ENCODE assay signal across 8 mouse cellular contexts in genomic region chr15:84922884-84923507, GRCm38 (mm10). TPM values are rescaled to one million over a fixed set of nuclear protein-coding genes. Genes with fewer than 3 reads are reported as not detected.
A peak's percentile ranks its signal among the peaks of the same experiment; 100 is the strongest.
DNase-seq lines count a peak whose midpoint lies in the region; ATAC-seq and TF ChIP-seq lines count a peak whose summit lies in the region.

Nup50 (plus strand) TSS chr15:84923411.

- peak within 1 kb of the TSS; percentile 77 for H3K4me2 ChIP-seq in forebrain, embryonic 15.5 days (replicated peaks)

- peak; percentile 80; the same call in 1 of the 2 replicates for TF ChIP-seq POLR2A in lung, adult 2 months (IDR thresholded peaks at IDR 0.05; ENCODE audit: borderline replicate concordance, extremely low read depth, low read depth, low read length)

- H3K27me3 ChIP-seq in forebrain, embryonic 15.5 days, result no peaks in the 10 kb centered on the region

- under 1% methylated on average over 60 of the region's 60 CpGs for WGBS in forebrain, embryonic 15.5 days
- under 1% methylated on average over 60 of the region's 60 CpGs for WGBS in lung, adult 2 months

- peak within 1 kb of the TSS; percentile 97 for H3K9ac ChIP-seq in ES-E14 (ENCODE audit: insufficient read depth, low read depth, low read length, poor library complexity, severe bottlenecking)
- H3K9ac ChIP-seq in forebrain, embryonic 15.5 days (replicated peaks), result peak within 1 kb of the TSS; percentile 87

- no peaks in the 10 kb centered on the region for H3K9me3 ChIP-seq in ES-E14 (ENCODE audit: control insufficient read depth, insufficient read depth, low read depth, low read length)
- H3K9me3 ChIP-seq in forebrain, embryonic 15.5 days, result no peaks in the 10 kb centered on the region

- H3K4me3 ChIP-seq in ES-E14 (ENCODE audit: insufficient read depth in 1 of 2, low read depth in 1 of 2, low read length in 2 of 2, poor library complexity in 1 of 2, severe bottlenecking in 1 of 2), result peak within 1 kb of the TSS; percentile 74 to 95
- peak within 1 kb of the TSS; percentile 94 for H3K4me3 ChIP-seq in forebrain, embryonic 15.5 days
- peak within 1 kb of the TSS; percentile 85 for H3K4me3 ChIP-seq in lung, adult 2 months (replicated peaks; ENCODE audit: extremely low read depth, low read depth, low read length)

- peak; percentile 98 for DNase-seq in ES-E14 (ENCODE audit: low read depth, low spot score)
- DNase-seq in cerebellum, adult 11-12 months, result peak; percentile 100
- DNase-seq in heart, postnatal 25 days (ENCODE audit: low spot score), result peak; percentile 100
- DNase-seq in layer of hippocampus, adult 18-20 months (ENCODE audit: low spot score in 2 of 2), result peak; percentile 99 to 100
- DNase-seq in lung, adult 2 months, result peak; percentile 100
- DNase-seq in thymus, adult 18-20 months, result peak; percentile 97

- H3K36me3 ChIP-seq in ES-E14 (ENCODE audit: control insufficient read depth, insufficient read depth, low read length, poor library complexity, severe bottlenecking), result peaks cover 10% of the 10 kb centered on the region
- H3K36me3 ChIP-seq in forebrain, embryonic 15.5 days, result peaks cover 8% of the 10 kb centered on the region

- no peak for TF ChIP-seq CTCF in lung, adult 2 months (IDR thresholded peaks at IDR 0.05; ENCODE audit: insufficient read depth, low read length)

- intact Hi-C loops in heart, postnatal 25 days (cut with DNase I), result loop anchor here (5.0 kb wide), 2 partner anchors 66 to 119 kb away; partner anchors contain the start of gene Phf21b

- peak within 1 kb of the TSS; percentile 79 for H3K27ac ChIP-seq in ES-E14 (ENCODE audit: insufficient read depth, low read depth, low read length, poor library complexity, severe bottlenecking)
- peak within 1 kb of the TSS; percentile 96 for H3K27ac ChIP-seq in forebrain, embryonic 15.5 days (replicated peaks)

- in situ Hi-C loops in ES-E14 (cut with MboI; ENCODE audit: low sequenced_read_pairs in 2 of 2, unreplicated experiment in 2 of 2), result loop anchor here in 1 of 2 experiments (10.0 kb wide), 1 partner anchor 248 kb away; no protein-coding TSS in a partner anchor

- H3K4me1 ChIP-seq in ES-E14 (ENCODE audit: control insufficient read depth in 2 of 2, insufficient read depth in 2 of 2, low read length in 2 of 2, poor library complexity in 1 of 2), result peaks cover 0 to 2% of the 10 kb centered on the region in 2 experiments; a peak in 1 of 4 replicates
- H3K4me1 ChIP-seq in forebrain, embryonic 15.5 days, result peaks cover 37% of the 10 kb centered on the region
- peaks cover 7% of the 10 kb centered on the region for H3K4me1 ChIP-seq in lung, adult 2 months (ENCODE audit: control insufficient read depth, insufficient read depth, low read length)

- peak; percentile 90 for ATAC-seq in forebrain, embryonic 15.5 days (replicated peaks)
- peak; percentile 81 for ATAC-seq in neutrophil, adult 5-6 weeks (ENCODE audit: extremely low read depth, insufficient number of reproducible peaks, low FRiP score, poor library complexity, severe bottlenecking)

TF ChIP-seq in ES-E14, 5 proteins besides CTCF, POLR2A, EP300 and RAD21:
- TF ChIP-seq HCFC1 (IDR thresholded peaks at IDR 0.05; ENCODE audit: borderline replicate concordance, insufficient read depth, low read length), result peak; percentile 50; the same call in 1 of the 2 replicates
- no peak for TF ChIP-seq MAFK (IDR thresholded peaks at IDR 0.05; ENCODE audit: insufficient read depth, low read depth, low read length)
- no peak for TF ChIP-seq CHD2 (IDR thresholded peaks at IDR 0.05; ENCODE audit: low read depth, low read length)

RNA-seq across cellular contexts. Expression of gene Nup50, which starts in this region (rescaled TPM):
- 46.9 and 71.4 TPM in 2 replicates for total RNA-seq in ES-E14 (2012; rRNA removed)
- polyA plus RNA-seq in forebrain, embryonic 15.5 days (2015; fragmentation: Nextera tagmentation; extraction: Ambion mirVana), result 32.5 and 35.7 TPM in 2 replicates
- 10 to 100 TPM; 14.6 to 17.5 TPM for total RNA-seq in heart, postnatal 25 days (2021)
- total RNA-seq in layer of hippocampus, adult 18-20 months (2021), result 10 to 100 TPM; 35.3 to 37.9 TPM
- 5.6 and 6.8 TPM in 2 replicates for polyA plus RNA-seq in lung, adult 2 months (2012; rRNA removed)
- 38.1 and 38.2 TPM in 2 replicates for total RNA-seq in neutrophil, adult 5-6 weeks (2017)

Comparison
In these comparisons a context has a peak if more than half of its experiments do, and no peak if none do; other contexts are left out.
1. Peak in every context shown above with its lines: DNase-seq, ATAC-seq, H3K4me3 ChIP-seq and H3K27ac ChIP-seq.